ENCODE assay signal across 1 mouse cellular context in the genomic region with DNA sequence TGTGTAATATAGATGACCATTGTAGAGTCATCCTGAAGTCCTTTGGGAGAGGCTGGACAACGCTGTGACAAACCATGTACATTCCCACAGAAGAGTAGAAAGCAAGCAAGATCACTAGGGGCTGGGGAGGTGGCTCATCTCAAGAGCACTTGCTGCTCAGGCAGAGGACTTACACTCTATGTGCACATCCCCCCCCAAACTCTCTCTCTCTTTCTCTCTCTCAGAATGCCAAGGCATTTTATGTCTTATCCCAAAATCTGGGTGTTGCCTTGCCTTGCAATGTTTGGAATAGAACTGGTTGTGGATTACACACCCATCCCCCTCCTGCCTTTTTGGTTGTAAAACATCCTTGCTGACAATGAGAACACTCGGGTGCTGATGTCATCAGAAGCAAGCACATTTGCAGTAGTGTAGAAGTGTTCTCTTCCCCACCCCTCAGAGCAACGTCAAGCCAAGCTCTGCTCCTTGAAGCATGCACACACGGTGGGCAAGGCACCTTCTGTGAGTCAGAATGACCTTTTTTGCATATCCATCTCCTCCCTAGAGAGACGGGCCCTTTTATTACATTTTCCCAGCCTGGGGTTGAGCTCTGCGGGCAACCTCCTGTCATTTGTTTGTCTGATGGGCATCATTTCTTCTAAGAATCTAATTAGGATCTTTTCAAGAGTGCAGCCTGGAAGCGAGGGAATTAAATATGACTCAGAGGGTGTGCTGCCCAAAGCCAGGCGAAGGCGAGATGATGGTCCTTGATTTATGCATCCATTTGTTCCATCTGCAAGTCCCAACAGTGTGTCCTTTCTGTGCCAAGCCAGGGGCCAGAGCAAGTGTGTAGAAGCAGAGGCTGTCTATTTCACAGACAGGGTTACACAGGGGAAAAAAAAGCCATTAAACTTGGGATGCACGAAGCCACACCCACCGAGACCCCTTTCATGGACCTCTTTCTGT.
TF ChIP-seq lines count a peak whose summit lies in the region.

No protein-coding gene starts in this region.

TF ChIP-seq in CH12.LX, 34 proteins besides CTCF, POLR2A, EP300 and RAD21:
- no peak for TF ChIP-seq MAZ (IDR thresholded peaks at IDR 0.05; ENCODE audit: low read depth, low read length)
- peak; percentile 50 for TF ChIP-seq ETS1 (conservative IDR thresholded peaks at IDR 0.05; ENCODE audit: low read depth, low read length)
- TF ChIP-seq BHLHE40 (IDR thresholded peaks at IDR 0.05; ENCODE audit: low read depth, low read length): peak; percentile 29; the same call in 1 of the 2 replicates
- no peak for TF ChIP-seq JUND (conservative IDR thresholded peaks at IDR 0.05; ENCODE audit: low read depth, low read length)
- no peak for TF ChIP-seq TCF12 (IDR thresholded peaks at IDR 0.05; ENCODE audit: low read depth, low read length)
- peak; percentile 43; the same call in 1 of the 2 replicates for TF ChIP-seq IRF4 (IDR thresholded peaks at IDR 0.05; ENCODE audit: low read depth, low read length)
- TF ChIP-seq ELF1 (IDR thresholded peaks at IDR 0.05; ENCODE audit: low read depth, low read length): no peak
